Comparison of ENCODE assay signal across 9 mouse cellular contexts in the genomic region with DNA sequence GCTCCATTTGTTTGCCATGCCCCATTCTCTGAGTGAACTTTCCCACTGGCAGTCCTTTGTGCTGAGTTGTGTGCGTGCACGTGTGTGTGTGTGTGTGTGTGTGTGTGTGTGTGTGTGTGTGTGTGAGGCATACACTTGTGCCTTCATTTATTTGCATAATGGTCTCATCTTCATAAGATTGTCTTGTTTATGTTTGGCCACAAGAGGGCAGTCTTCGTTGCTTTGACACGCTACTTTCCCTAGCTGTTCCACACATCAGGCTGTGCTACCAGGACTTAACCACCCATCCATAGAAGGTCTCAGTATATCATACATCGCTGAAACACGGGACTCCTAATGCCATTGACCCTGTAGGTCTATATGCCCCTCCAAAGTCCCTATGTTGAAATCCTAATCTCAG. TPM values are rescaled to one million over a fixed set of nuclear protein-coding genes. Genes with fewer than 3 reads are reported as not detected.
DNase-seq lines count a peak whose midpoint lies in the region; ATAC-seq and TF ChIP-seq lines count a peak whose summit lies in the region.
"Had no signal": no experiment of that assay in that cellular context is flagged by ENCODE, and none has a peak within 500 bp of the region (broad histone marks: within the 10 kb centered on the region; RNA-seq: fewer than 3 reads in every experiment).

No protein-coding gene starts in this region.

- no peak overlapping the region for H3K9ac ChIP-seq in lung, embryonic 14.5 days
- H3K9ac ChIP-seq: limb, embryonic 12.5 days had no signal

- H3K4me2 ChIP-seq in lung, embryonic 14.5 days, result no peak overlapping the region
- H3K4me2 ChIP-seq: limb, embryonic 12.5 days had no signal

- H3K4me1 ChIP-seq in E14TG2a.4 (replicated peaks; ENCODE audit: low read depth, low read length), result peaks cover 3% of the 10 kb centered on the region; the same call in 1 of the 2 replicates
- no peaks in the 10 kb centered on the region for H3K4me1 ChIP-seq in lung, embryonic 14.5 days (ENCODE audit: insufficient read depth)
- H3K4me1 ChIP-seq: limb, embryonic 12.5 days had no signal

- TF ChIP-seq CTCF in E14TG2a.4 (conservative IDR thresholded peaks at IDR 0.05; ENCODE audit: low read length), result peak; percentile 33
- peak; percentile 83 for TF ChIP-seq CTCF in lung, embryonic 14.5 days (IDR thresholded peaks at IDR 0.05; ENCODE audit: low read depth)

- H3K27me3 ChIP-seq in E14TG2a.4 (ENCODE audit: insufficient read depth, low read length), result no peaks in the 10 kb centered on the region
- H3K27me3 ChIP-seq in lung, embryonic 14.5 days (ENCODE audit: insufficient read depth, low read length), result no peaks in the 10 kb centered on the region
- H3K27me3 ChIP-seq: limb, embryonic 12.5 days had no signal

- no peak overlapping the region for H3K27ac ChIP-seq in lung, embryonic 14.5 days (ENCODE audit: low read depth)
- H3K27ac ChIP-seq: limb, embryonic 12.5 days had no signal

- H3K36me3 ChIP-seq in E14TG2a.4 (ENCODE audit: insufficient read depth, low read length), result no peaks in the 10 kb centered on the region
- no peaks in the 10 kb centered on the region for H3K36me3 ChIP-seq in lung, embryonic 14.5 days (ENCODE audit: insufficient read depth)
- H3K36me3 ChIP-seq: limb, embryonic 12.5 days had no signal

- peak; percentile 18 for DNase-seq in T-cell, adult 2 months (ENCODE audit: low spot score)
- DNase-seq in kidney, postnatal 10 days, result peak; percentile 67
- DNase-seq in lung, embryonic 14.5 days, result peak; percentile 88
- peak; percentile 32 for DNase-seq in retina, adult 2 months (ENCODE audit: low read depth, low spot score)

- ATAC-seq in common myeloid progenitor, adult 5-6 weeks (replicated peaks; ENCODE audit: low read depth, poor library complexity, severe bottlenecking), result peak; percentile 74
- ATAC-seq in granulocyte monocyte progenitor cell, adult 5-6 weeks (replicated peaks; ENCODE audit: poor library complexity, severe bottlenecking), result peak; percentile 85
- ATAC-seq in lung, embryonic 14.5 days (ENCODE audit: insufficient read depth), result peak; percentile 60; the same call in 1 of the 2 replicates
- no peak for ATAC-seq in erythroid progenitor cell, adult 5-6 weeks (replicated peaks; ENCODE audit: low FRiP score, poor library complexity, severe bottlenecking)

- H3K9me3 ChIP-seq in E14TG2a.4 (ENCODE audit: low read length), result no peaks in the 10 kb centered on the region
- H3K9me3 ChIP-seq in lung, embryonic 14.5 days (ENCODE audit: low read depth, low read length), result no peaks in the 10 kb centered on the region
- H3K9me3 ChIP-seq: limb, embryonic 12.5 days had no signal

- WGBS in lung, embryonic 14.5 days, result 9% methylated on average over 6 of the region's 6 CpGs

- H3K4me3 ChIP-seq in E14TG2a.4 (replicated peaks; ENCODE audit: low read length), result no peak overlapping the region
- H3K4me3 ChIP-seq in lung, embryonic 14.5 days (ENCODE audit: low read depth, low read length), result no peak overlapping the region
- H3K4me3 ChIP-seq: limb, embryonic 12.5 days had no signal

RNA-seq across cellular contexts. Expression of gene Svopl, which starts 39.3 kb away (rescaled TPM):
- not detected in 2 replicates for total RNA-seq in common myeloid progenitor, adult 5-6 weeks (2017)
- total RNA-seq in granulocyte monocyte progenitor cell, adult 5-6 weeks (2014; fragmentation: Nextera tagmentation), result not detected in 2 replicates
- not detected in 2 replicates for total RNA-seq in granulocyte monocyte progenitor cell, adult 5-6 weeks (2017)
- 0.43 and 0.80 TPM in 2 replicates for polyA plus RNA-seq in lung, embryonic 14.5 days (2014; fragmentation: Nextera tagmentation; extraction: Ambion mirVana)
- total RNA-seq in erythroid progenitor cell, adult 5-6 weeks (2015; ENCODE audit: low replicate concordance), result not detected in 2 replicates
- total RNA-seq in erythroid progenitor cell, adult 5-6 weeks (2017; ENCODE audit: low replicate concordance), result not detected in 2 replicates

Comparison
In these comparisons a context has a peak if more than half of its experiments do, and no peak if none do; other contexts are left out.
1. DNase-seq: peak in every context shown above with its lines; median percentile 88 in lung, embryonic 14.5 days; 67 in kidney, postnatal 10 days; 32 in retina, adult 2 months; 18 in T-cell, adult 2 months.